Mouse (Mus musculus) cerebellum, postnatal 36 days (tissue): ENCODE data around the gene Capn6.

Experiments used
- DNase-seq, 2 experiments: peaks; one replicate each; pipeline ENCODE4 v3.0.0; 2021 to 2022; ENCODE audit warnings: mixed read lengths in 2 of 2

The Capn6 gene

DNA sequence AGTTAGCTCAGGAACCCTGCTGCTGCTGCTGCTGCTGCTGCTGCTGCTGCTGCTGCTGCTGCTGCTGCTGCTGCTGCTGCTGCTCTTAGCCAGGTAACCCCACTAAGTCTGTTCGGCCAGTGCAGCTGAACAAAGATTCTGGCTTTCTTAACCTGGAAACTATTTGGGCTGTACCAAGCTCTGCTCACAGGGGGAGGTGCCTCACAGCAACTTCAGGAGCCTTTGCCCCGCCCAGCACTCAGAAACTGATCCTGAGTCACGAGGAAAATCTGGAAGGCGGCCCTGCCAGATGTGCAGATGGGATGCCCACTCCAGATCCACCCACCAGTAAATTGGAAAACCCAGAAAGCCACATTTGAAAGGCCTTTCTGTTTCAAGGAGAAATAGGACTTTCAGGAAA is at the start of gene Capn6:
Gene Capn6, minus strand, starts transcription at position 203 of the 400 bp plus-strand sequence.
- no peak for DNase-seq

DNA sequence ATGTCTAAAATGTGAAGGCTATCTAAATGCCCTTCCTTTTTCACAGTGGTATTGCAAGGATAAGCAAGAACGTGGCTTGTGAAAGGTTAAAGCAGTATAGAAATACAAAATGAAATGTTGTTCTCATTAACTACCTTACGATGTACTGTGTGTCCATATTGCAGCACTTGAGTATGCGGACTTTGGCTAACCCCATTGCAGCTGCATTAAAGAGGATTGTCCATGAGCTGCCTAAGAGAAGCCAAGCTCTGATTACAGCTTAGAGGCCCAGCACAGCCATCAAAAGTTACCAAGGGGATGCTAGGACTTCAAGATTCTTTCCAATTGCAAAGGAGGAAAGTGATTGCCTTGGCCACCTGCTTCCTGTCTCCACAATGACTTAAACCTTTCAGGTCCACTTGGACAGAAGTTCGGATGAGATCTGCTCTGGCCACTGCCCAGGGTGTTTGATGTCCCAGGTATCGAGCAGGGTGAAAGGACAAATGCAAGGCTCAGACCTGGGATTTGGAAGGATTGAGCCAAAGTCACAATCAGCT is 40.0 kb upstream of the Capn6 start:
- DNase-seq, result no peak

DNA sequence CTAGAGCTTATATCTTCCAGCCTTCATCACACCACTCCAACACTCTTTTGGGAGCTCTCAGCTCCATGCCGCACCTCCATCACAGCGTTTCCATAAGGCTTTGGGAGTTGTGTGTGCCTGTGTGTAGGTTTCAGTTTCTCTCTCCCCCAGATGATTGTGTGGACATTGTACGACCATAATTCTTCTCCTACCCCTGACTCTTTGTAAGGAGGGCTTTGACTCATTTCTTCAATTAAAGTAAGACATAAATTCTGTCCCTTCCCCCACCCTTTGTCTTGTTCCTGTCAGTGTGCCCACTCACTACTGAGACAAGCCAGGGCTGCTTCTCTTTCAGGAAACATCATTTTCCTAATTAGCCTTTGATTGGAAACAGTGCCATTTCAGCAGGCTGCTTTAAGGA is 24.1 kb upstream of the Capn6 start:
- DNase-seq, result no peak

DNA sequence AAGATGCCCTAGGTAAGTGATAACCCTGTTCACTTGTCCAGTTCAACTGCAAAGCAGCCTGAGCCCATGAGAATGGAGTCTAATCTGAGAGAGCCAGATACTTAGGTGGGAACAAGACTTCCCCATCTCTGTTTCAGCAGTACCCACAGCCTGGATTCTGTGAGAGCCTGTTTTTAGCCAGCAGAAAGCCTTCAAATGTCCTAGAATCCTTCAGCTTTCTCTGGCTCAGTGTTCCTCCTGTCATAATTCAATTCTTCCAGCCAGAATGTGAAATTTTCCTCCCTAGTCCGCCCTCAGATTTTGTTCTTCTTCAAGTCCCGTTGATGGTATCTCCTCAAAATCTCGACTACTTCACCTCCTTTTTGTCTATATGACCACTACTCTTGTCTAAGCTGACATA is 22.8 kb upstream of the Capn6 start:
- no peak for DNase-seq

DNA sequence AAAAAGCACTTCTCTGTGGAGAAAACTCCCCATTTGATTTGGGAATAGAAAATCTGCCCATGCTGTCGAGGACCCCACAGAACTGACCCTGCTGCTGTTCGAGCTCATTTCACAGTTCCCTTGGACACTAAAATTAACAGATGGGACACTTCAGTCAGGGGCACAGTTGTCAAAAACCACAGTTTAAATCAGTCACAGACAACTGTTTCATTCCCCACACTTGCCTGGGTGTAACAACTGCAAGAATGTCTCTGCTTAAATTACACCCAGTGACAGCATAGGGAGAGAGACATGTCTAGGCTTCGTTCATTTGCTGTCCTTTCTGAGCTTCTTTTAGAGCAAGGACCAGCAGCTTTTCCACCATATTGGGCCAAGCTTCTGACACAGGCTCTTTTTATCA is 19.4 kb upstream of the Capn6 start:
- DNase-seq, result no peak

DNA sequence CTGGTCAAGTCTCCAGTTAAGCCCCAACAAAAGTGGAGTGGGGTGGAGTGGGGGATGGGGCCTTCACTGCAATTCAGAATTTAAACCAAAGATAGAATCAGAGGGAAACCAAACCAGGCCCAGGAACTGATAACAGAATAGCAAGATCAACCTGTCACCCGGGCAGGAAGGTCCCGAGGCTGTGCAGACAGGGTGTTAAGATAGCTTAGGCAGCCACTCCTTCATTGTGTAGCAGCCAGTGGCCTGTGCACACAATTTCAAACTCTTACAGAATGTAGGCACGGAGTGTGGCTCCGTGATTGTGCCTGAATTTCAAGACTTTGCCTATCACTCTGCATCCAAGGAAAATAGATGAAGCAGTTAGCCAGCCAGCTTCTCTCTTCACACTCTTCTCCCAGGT is 693 bp downstream of the Capn6 start:
- no peak for DNase-seq

DNA sequence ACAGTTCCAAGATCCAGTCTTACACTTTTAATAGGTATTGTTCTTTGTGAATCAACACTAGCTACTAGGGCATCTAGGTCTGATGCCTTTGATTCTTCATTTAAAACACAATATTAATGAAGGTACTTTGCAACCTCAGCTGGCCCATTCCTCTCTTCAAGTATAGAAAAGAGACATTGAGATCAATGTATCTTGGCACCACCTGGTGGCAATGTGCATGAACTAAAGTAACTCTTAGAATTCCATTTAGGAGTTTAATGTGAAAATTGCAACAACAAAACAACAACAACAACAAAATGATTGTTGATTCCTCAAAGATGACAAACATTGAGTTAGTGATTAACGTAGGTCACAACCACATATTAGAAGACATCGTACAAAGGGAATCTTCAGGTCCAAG is 8.3 kb downstream of the Capn6 start:
- DNase-seq, result no peak

DNA sequence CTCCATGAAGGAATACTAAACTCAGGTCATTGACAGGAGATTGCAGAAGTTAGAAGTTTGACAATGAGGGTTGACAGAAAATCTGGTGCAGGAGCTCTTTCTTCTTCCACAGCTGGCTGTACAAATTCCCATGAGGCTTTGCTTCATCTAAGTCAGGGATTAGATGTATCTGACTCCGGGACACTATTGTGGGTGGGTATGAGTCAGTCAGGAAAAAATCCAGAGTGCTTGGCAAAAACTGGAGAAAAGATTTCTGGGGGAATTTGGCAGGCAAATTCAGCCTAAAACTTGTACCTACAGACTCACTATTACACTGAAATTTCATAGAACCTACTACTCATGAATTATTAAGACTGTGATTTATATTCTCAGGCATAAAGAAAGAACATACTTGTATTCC is 11.3 kb downstream of the Capn6 start:
- DNase-seq, result no peak

DNA sequence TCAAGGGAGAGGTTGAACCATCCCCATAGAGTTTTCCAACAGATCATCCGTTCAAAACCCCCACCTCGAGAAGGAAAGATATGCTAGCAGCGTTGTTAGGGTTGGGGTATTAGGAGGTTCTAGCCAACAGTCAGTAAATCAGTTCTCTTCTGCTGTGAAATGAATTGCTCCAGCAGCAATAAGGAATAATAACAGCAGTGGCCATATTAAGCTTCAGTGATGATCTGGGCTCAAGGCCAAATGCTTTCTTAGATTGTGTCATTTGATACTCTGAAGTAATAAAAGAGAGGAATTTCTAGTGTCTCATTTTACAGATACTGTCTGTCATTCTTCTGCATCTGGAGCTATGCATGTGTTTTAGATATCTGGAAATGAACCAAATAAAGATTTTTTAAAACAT is 64.7 kb downstream of the Capn6 start:
- no peak for DNase-seq
